ENCODE assay signal across 9 mouse cellular contexts in the genomic region with DNA sequence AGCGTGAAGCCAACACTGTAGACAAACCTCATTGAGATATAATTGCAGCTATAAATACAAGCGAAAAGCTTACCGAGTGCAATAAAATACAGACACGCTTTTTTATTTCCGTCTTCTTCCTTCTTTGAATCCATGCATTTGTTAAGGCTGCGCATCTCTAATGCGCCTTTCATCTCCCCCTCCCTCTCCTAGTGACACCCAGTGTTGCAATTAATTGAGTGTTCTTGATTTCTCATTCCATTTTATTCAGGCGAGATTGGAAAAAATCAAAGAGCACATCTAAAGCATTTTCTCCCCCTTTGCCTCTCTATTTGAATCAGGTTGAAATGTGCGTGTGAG.
DNase-seq lines count a peak whose midpoint lies in the region; ATAC-seq lines count a peak whose summit lies in the region.
"Had no signal": no experiment of that assay in that cellular context is flagged by ENCODE, and none has a peak within 500 bp of the region (broad histone marks: within the 10 kb centered on the region; RNA-seq: fewer than 3 reads in every experiment).

No protein-coding gene starts in this region.

- ATAC-seq in heart, embryonic 15.5 days (replicated peaks; ENCODE audit: insufficient number of reproducible peaks, insufficient read depth, low FRiP score, low read depth), result no peak
- ATAC-seq in midbrain, embryonic 11.5 days (ENCODE audit: low FRiP score), result peak; percentile 28; the same call in 1 of the 2 replicates

- H3K27ac ChIP-seq in heart, embryonic 15.5 days, result no peak overlapping the region
- peak overlapping the region; percentile 85 for H3K27ac ChIP-seq in hindbrain, embryonic 10.5 days
- H3K27ac ChIP-seq in midbrain, embryonic 11.5 days (ENCODE audit: low read depth, low read length), result peak overlapping the region; percentile 84

- peak overlapping the region; percentile 30 for H3K4me3 ChIP-seq in heart, embryonic 15.5 days
- peak overlapping the region; percentile 41 for H3K4me3 ChIP-seq in hindbrain, embryonic 10.5 days
- H3K4me3 ChIP-seq in midbrain, embryonic 11.5 days (ENCODE audit: low read depth, low read length), result peak overlapping the region; percentile 17
- H3K4me3 ChIP-seq: megakaryocyte, embryonic 14.5 days had no signal

- WGBS in heart, embryonic 15.5 days, result 3% methylated on average over 9 of the region's 9 CpGs
- 3% methylated on average over 9 of the region's 9 CpGs for WGBS in hindbrain, embryonic 10.5 days
- WGBS in midbrain, embryonic 11.5 days, result 2% methylated on average over 9 of the region's 9 CpGs

- no peak for DNase-seq in heart, adult 8-10 months (ENCODE audit: low spot score)
- peak; percentile 20 for DNase-seq in MN1 (ENCODE audit: low spot score)
- DNase-seq in hindbrain, embryonic 10.5 days (ENCODE audit: low spot score), result no peak
- DNase-seq in midbrain, embryonic 11.5 days (ENCODE audit: low spot score, missing footprints), result no peak
- no peak for DNase-seq in thymus, postnatal 36 days
- DNase-seq in gastrocnemius, adult 18-20 months (ENCODE audit: low spot score), result no peak
- DNase-seq in lung, postnatal 10 days, result no peak

- peak overlapping the region; percentile 56 for H3K4me2 ChIP-seq in heart, embryonic 15.5 days
- peak overlapping the region; percentile 43 for H3K4me2 ChIP-seq in midbrain, embryonic 11.5 days

- H3K9me3 ChIP-seq in heart, embryonic 15.5 days (replicated peaks), result no peaks in the 10 kb centered on the region
- H3K9me3 ChIP-seq in hindbrain, embryonic 10.5 days, result no peaks in the 10 kb centered on the region
- H3K9me3 ChIP-seq in midbrain, embryonic 11.5 days (ENCODE audit: control insufficient read depth, low read length), result no peaks in the 10 kb centered on the region
- H3K9me3 ChIP-seq: megakaryocyte, embryonic 14.5 days had no signal

- no peaks in the 10 kb centered on the region for H3K36me3 ChIP-seq in heart, embryonic 15.5 days
- no peaks in the 10 kb centered on the region for H3K36me3 ChIP-seq in hindbrain, embryonic 10.5 days
- H3K36me3 ChIP-seq in midbrain, embryonic 11.5 days (ENCODE audit: control insufficient read depth, insufficient read depth, low read length), result no peaks in the 10 kb centered on the region

- H3K4me1 ChIP-seq in heart, embryonic 15.5 days (replicated peaks), result peaks cover 8% of the 10 kb centered on the region
- peaks cover 43% of the 10 kb centered on the region for H3K4me1 ChIP-seq in hindbrain, embryonic 10.5 days (replicated peaks)
- H3K4me1 ChIP-seq in midbrain, embryonic 11.5 days (ENCODE audit: control insufficient read depth, insufficient read depth, low read length), result peaks cover 36% of the 10 kb centered on the region
- H3K4me1 ChIP-seq: megakaryocyte, embryonic 14.5 days had no signal

- H3K9ac ChIP-seq in heart, embryonic 15.5 days, result no peak overlapping the region
- peak overlapping the region; percentile 28; the same call in 1 of the 2 replicates for H3K9ac ChIP-seq in midbrain, embryonic 11.5 days (ENCODE audit: low read length)

- peaks cover 37% of the 10 kb centered on the region for H3K27me3 ChIP-seq in heart, embryonic 15.5 days
- peaks cover 40% of the 10 kb centered on the region for H3K27me3 ChIP-seq in hindbrain, embryonic 10.5 days (ENCODE audit: insufficient read depth, poor library complexity, severe bottlenecking)
- peaks cover 2% of the 10 kb centered on the region; the same call in 1 of the 2 replicates for H3K27me3 ChIP-seq in midbrain, embryonic 11.5 days (ENCODE audit: control insufficient read depth, insufficient read depth, low read length)
